7 mouse cellular contexts compared by ENCODE assay signal in the genomic region with DNA sequence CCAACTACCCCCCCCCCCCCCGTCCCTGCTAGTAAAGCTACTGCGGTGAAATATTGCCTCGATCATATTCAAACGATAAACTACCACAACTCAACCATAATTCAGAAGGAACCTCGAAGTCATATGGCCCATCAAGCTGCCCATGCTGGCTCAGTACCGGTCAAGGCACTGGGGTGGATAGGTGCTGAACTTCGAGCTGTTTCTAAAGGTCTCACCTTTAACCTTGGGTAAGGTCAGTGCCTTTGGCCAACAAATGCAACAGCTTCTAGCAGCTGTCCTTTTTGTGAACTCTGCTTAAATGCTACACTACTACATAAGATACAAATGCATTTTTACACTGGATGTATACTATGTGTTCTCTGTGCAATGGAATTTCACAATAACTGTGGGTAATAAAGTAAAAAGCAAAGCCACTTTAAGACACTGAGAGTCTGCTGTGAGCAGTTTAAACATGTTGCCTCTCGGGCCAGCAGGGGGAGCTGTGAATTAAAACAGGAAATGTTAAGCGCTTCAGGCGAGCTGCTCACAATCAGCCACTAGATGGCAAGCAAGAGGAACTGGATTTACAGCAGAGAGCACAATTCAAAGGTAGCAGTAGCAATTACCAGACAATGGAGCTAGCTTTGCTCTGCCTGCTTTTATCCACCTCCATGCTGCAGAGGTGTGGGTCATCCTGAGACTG. TPM values are rescaled to one million over a fixed set of nuclear protein-coding genes. Genes with fewer than 3 reads are reported as not detected.
A peak's percentile ranks its signal among the peaks of the same experiment; 100 is the strongest.
DNase-seq lines count a peak whose midpoint lies in the region; ATAC-seq lines count a peak whose summit lies in the region.

No protein-coding gene starts in this region.

- H3K27ac ChIP-seq in intestine, embryonic 14.5 days (ENCODE audit: low read depth), result no peak overlapping the region
- no peak overlapping the region; the same call in 1 of the 2 replicates for H3K27ac ChIP-seq in midbrain, embryonic 10.5 days (replicated peaks)

- H3K9me3 ChIP-seq in intestine, embryonic 14.5 days (ENCODE audit: control insufficient read depth, low read length), result no peaks in the 10 kb centered on the region
- H3K9me3 ChIP-seq in midbrain, embryonic 10.5 days (replicated peaks), result no peaks in the 10 kb centered on the region

- no peak overlapping the region for H3K9ac ChIP-seq in intestine, embryonic 14.5 days (ENCODE audit: low read length)

- H3K4me3 ChIP-seq in intestine, embryonic 14.5 days (ENCODE audit: low read depth, low read length), result no peak overlapping the region
- no peak overlapping the region for H3K4me3 ChIP-seq in midbrain, embryonic 10.5 days

- 58% methylated on average over 10 of the region's 10 CpGs for WGBS in intestine, embryonic 14.5 days
- 60% methylated on average over 10 of the region's 10 CpGs for WGBS in midbrain, embryonic 10.5 days

- H3K4me2 ChIP-seq in intestine, embryonic 14.5 days (ENCODE audit: low read length), result no peak overlapping the region

- no peaks in the 10 kb centered on the region for H3K27me3 ChIP-seq in intestine, embryonic 14.5 days (replicated peaks; ENCODE audit: control insufficient read depth, insufficient read depth, low read length)
- no peaks in the 10 kb centered on the region for H3K27me3 ChIP-seq in midbrain, embryonic 10.5 days (ENCODE audit: low read depth, poor library complexity, severe bottlenecking)

- no peaks in the 10 kb centered on the region for H3K4me1 ChIP-seq in intestine, embryonic 14.5 days (replicated peaks; ENCODE audit: control insufficient read depth, insufficient read depth, low read length)
- no peaks in the 10 kb centered on the region for H3K4me1 ChIP-seq in midbrain, embryonic 10.5 days

- H3K36me3 ChIP-seq in intestine, embryonic 14.5 days (ENCODE audit: control insufficient read depth, insufficient read depth, low read length), result peaks cover 47% of the 10 kb centered on the region
- peaks cover 42% of the 10 kb centered on the region for H3K36me3 ChIP-seq in midbrain, embryonic 10.5 days

- DNase-seq in adrenal gland, adult 18-20 months (ENCODE audit: low spot score in 2 of 2), result peak; percentile 83 to 90
- DNase-seq in embryo, embryonic 10.5 days (ENCODE audit: low spot score), result peak; percentile 97
- peak; percentile 86 for DNase-seq in gastrocnemius, postnatal 14 days
- DNase-seq in intestine, embryonic 14.5 days (ENCODE audit: low spot score), result peak; percentile 95
- DNase-seq in left cerebral cortex, postnatal 10 days (ENCODE audit: extremely low spot score in 1 of 2, low spot score in 2 of 2), result peak; percentile 90 to 92
- DNase-seq in midbrain, embryonic 10.5 days (ENCODE audit: low spot score), result peak; percentile 85
- peak; percentile 83 for DNase-seq in skeletal muscle tissue, adult 2 months (ENCODE audit: low read depth, low spot score)

- peak; percentile 76 for ATAC-seq in intestine, embryonic 14.5 days (replicated peaks; ENCODE audit: low FRiP score, low TSS enrichment, low read depth)

- intact Hi-C loops in gastrocnemius, postnatal 14 days (cut with DNase I; ENCODE audit: low total_unique reads), result no loop called here
- intact Hi-C loops in left cerebral cortex, postnatal 10 days (cut with DNase I), result no loop called here

RNA-seq across cellular contexts. Expression of a gene that starts 10.7 kb away (rescaled TPM):
- under 1 TPM; 0.42 to 0.70 TPM for total RNA-seq in adrenal gland, adult 18-20 months (2021)
- total RNA-seq in gastrocnemius, postnatal 14 days (2021), result under 1 TPM; 0.14 to 0.47 TPM
- 0.14 TPM in 1 of 2 replicates, not detected in the other for polyA plus RNA-seq in intestine, embryonic 14.5 days (2014; fragmentation: Nextera tagmentation; extraction: Ambion mirVana)
- total RNA-seq in left cerebral cortex, postnatal 10 days (2021), result 1 to 10 TPM in 1 of 2 experiments, under 1 TPM in 1; 0.97 to 1.2 TPM
- not detected in 2 replicates for polyA plus RNA-seq in midbrain, embryonic 10.5 days (2016; fragmentation: Nextera tagmentation; extraction: Ambion mirVana)

RNA-seq across cellular contexts. Expression of a gene that starts 10.8 kb away (rescaled TPM):
- total RNA-seq in adrenal gland, adult 18-20 months (2021), result 100 to 1,000 TPM; 121 to 161 TPM
- 100 to 1,000 TPM; 113 to 123 TPM for total RNA-seq in gastrocnemius, postnatal 14 days (2021)
- polyA plus RNA-seq in intestine, embryonic 14.5 days (2014; fragmentation: Nextera tagmentation; extraction: Ambion mirVana), result 124 and 135 TPM in 2 replicates
- total RNA-seq in left cerebral cortex, postnatal 10 days (2021), result 10 to 100 TPM; 86.9 to 88.1 TPM
- polyA plus RNA-seq in midbrain, embryonic 10.5 days (2016; fragmentation: Nextera tagmentation; extraction: Ambion mirVana), result 133 and 136 TPM in 2 replicates
